Mouse (Mus musculus) kidney, adult 2 months (tissue): Measurements from ENCODE around the gene Ang4. TPM values are rescaled to one million over a fixed set of nuclear protein-coding genes. Genes with fewer than 3 reads are reported as not detected.
"Not testable (repeated sequence)": the region's sequence is repeated elsewhere in the genome, so short reads cannot be mapped to it uniquely, and the experiment has no call there.

Source experiments
- DNase-seq: peaks from one replicate; pipeline ENCODE4 v3.0.0; 2021
- H3K27ac ChIP-seq: fragments of 200-500 bp; 2 replicates; pipeline ENCODE4 v1.5.1; 2012; ENCODE audit warnings: low read depth, low read length, control low read depth, inconsistent platforms; ENCODE audit not compliant: insufficient read depth
- H3K27me3 ChIP-seq: fragments of 200-500 bp; replicated peaks from 2 replicates; pipeline ENCODE4 v1.6.1; 2012; ENCODE audit warnings: mild to moderate bottlenecking, moderate library complexity, low read length, inconsistent platforms; ENCODE audit not compliant: control insufficient read depth, insufficient read depth
- H3K36me3 ChIP-seq: fragments of 200-500 bp; 2 replicates; pipeline ENCODE4 v1.6.1; 2012; ENCODE audit warnings: mild to moderate bottlenecking, moderate library complexity, low read length, inconsistent platforms; ENCODE audit not compliant: control insufficient read depth, insufficient read depth
- H3K4me1 ChIP-seq: fragments of 200-500 bp; 2 replicates; pipeline ENCODE4 v1.6.1; 2011; ENCODE audit warnings: low read length; ENCODE audit not compliant: control insufficient read depth, insufficient read depth
- H3K4me3 ChIP-seq: fragments of 200-500 bp; 2 replicates; pipeline ENCODE4 v1.5.1; 2011; ENCODE audit warnings: mild to moderate bottlenecking, low read depth, low read length, control low read depth; ENCODE audit not compliant: insufficient read depth
- CTCF ChIP-seq: fragments of 200-500 bp; conservative IDR thresholded peaks from 2 replicates; pipeline ENCODE4 v1.5.1; 2011; ENCODE audit warnings: low read depth, mild to moderate bottlenecking, control low read depth, low read length, moderate library complexity, mixed read lengths; ENCODE audit not compliant: insufficient read depth, insufficient read length
- POLR2A ChIP-seq: fragments of 200-500 bp; IDR thresholded peaks from one replicate; pipeline ENCODE4 v1.6.1; 2011; ENCODE audit warnings: low read depth, low read length, control low read depth
- WGBS: fragments of 180-500 bp; shearing (Covaris S2); methylation state at CpG from one replicate; pipeline ENCODE4 v1.1.7; 2018; 5-methylcytosine and 5-hydroxymethylcytosine counted together
- polyA plus RNA-seq: library from polyadenylated mRNA; depleted of rRNA; stranded (reverse); fragments of >200 nt; gene quantifications from 2 replicates; pipeline ENCODE4 v1.2.3, GENCODE M21; 2012

Gene Ang4
- polyA plus RNA-seq, 1 experiment: not detected

DNA sequence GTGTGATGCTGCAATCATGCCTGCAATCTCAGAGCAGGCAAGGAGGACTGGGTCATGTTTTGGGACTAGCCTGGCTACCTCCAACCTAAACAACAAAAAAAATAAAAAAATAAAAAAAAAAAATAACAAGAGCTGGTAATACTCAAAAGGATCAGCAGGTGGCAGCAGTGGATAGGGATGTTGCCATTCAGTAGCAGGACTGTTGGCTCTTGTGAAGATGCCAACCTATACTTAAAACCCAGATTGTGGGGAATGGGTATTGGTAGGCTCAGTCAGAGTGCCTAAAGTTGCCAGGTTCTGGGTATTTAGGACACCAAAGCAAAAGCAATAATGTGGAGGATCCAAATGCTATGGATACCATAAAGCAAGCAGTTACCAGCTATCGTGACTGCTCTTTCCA is 2.0 kb downstream of the Ang4 start:
- 93% methylated on average over 1 of the region's 1 CpGs for WGBS
- peak; percentile 27 for DNase-seq

DNA sequence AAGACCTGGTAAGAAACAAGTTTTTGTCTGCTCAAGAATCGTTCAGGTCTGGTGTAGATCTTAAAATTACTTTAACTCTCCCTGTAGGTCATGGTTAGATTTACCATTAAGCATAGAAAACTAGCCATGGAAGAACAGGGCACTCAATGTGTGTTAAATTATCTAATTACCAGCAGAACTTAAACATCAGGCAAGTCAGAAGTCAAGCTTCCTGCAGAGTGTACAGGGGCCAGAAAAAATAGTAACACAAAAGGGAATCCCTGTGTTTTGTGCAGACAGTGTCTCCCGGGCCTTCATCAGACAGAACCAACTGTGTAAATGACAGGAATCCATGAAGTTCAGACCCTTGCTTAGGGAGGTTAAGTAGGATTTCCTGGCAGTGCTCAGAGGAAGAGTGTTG is 17.4 kb downstream of the Ang4 start:
- DNase-seq: no peak
- Histone ChIP-seq H3K27me3 (no peaks in the 10 kb centered on the region), H3K36me3 (no peaks in the 10 kb centered on the region), H3K4me3 (no peak overlapping the region), H3K4me1 (no peaks in the 10 kb centered on the region), H3K27ac (no peak overlapping the region)
- TF ChIP-seq CTCF (no peak), POLR2A (no peak)
- WGBS: 72% methylated on average over 2 of the region's 2 CpGs

More for the DNA sequence above, 2.0 kb downstream of the Ang4 start:
- H3K36me3 ChIP-seq, H3K27ac ChIP-seq, H3K4me1 ChIP-seq, H3K4me3 ChIP-seq, H3K27me3 ChIP-seq: not testable (repeated sequence)
- TF ChIP-seq CTCF: peak; percentile 40

- Histone ChIP-seq H3K4me1 (no peaks in the 10 kb centered on the region), H3K4me3 (no peak overlapping the region), H3K27me3 (no peaks in the 10 kb centered on the region; the same call in 1 of the 2 replicates), H3K27ac (no peak overlapping the region), H3K36me3 (no peaks in the 10 kb centered on the region)
- DNase-seq: no peak
- under 1% methylated on average over 42 of the region's 42 CpGs for WGBS
- TF ChIP-seq CTCF (no peak), POLR2A (no peak)
Measured at GRCm38 (mm10) chr14:51740347-51741170, 32.8 kb downstream of the Ang4 start.

GRCm38 (mm10) chr14:51739150-51739993 is 34.0 kb downstream of the Ang4 start:
- H3K4me3 ChIP-seq: no peak overlapping the region

GRCm38 (mm10) chr14:51738411-51739149 is 34.8 kb downstream of the Ang4 start:
- no peak overlapping the region for H3K4me3 ChIP-seq
- 3% methylated on average over 29 of the region's 29 CpGs for WGBS
- no peak overlapping the region for H3K27ac ChIP-seq
- no peaks in the 10 kb centered on the region for H3K36me3 ChIP-seq
- no peaks in the 10 kb centered on the region; the same call in 1 of the 2 replicates for H3K27me3 ChIP-seq
- no peak for TF ChIP-seq CTCF
- TF ChIP-seq POLR2A: no peak
- no peak for DNase-seq
- H3K4me1 ChIP-seq: no peaks in the 10 kb centered on the region

More at GRCm38 (mm10) chr14:51739150-51739993, 34.0 kb downstream of the Ang4 start:
- no peak for TF ChIP-seq POLR2A
- TF ChIP-seq CTCF: no peak
- Histone ChIP-seq H3K36me3 (no peaks in the 10 kb centered on the region), H3K27me3 (no peaks in the 10 kb centered on the region; the same call in 1 of the 2 replicates), H3K4me1 (no peaks in the 10 kb centered on the region), H3K27ac (no peak overlapping the region)
- DNase-seq: no peak
- WGBS: under 1% methylated on average over 23 of the region's 24 CpGs

DNA sequence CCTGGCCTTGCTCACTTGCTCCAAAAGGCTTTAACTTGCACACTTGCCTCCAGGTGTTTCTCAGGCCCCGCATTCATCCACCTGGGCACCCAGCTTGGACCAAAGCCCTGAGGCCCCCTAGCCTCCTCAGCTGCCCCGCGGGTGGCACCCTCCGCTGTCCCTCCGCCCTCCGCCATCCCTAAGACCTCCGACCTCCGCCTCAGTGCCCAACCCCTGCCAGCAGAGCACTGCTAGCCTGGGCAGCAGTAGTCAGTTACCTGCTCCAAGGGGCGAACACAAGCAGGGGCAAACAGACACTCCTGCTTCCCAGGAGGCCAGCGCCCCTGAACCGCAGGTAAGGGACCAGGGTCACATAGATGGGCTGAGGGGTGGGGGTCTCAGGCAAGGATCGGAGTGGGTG is 35.4 kb downstream of the Ang4 start:
- Histone ChIP-seq H3K4me3 (no peak overlapping the region), H3K36me3 (no peaks in the 10 kb centered on the region), H3K27ac (no peak overlapping the region), H3K27me3 (no peaks in the 10 kb centered on the region; the same call in 1 of the 2 replicates), H3K4me1 (no peaks in the 10 kb centered on the region)
- 17% methylated on average over 12 of the region's 12 CpGs for WGBS
- no peak for TF ChIP-seq CTCF
- no peak for TF ChIP-seq POLR2A
- no peak for DNase-seq
